Mouse (Mus musculus) heart, embryonic 14.5 days (tissue): ENCODE measurements around the gene Mpnd. TPM values are rescaled to one million over a fixed set of nuclear protein-coding genes. Genes with fewer than 3 reads are reported as not detected.

Source experiments
- ATAC-seq: fragments of 200-750 bp; cut with Nextera tagmentation; 2 replicates; pipeline ENCODE4 v1.8.0; 2017; ENCODE audit warnings: low read depth, moderate TSS enrichment; ENCODE audit not compliant: insufficient number of reproducible peaks, insufficient read depth, low FRiP score
- H3K27ac ChIP-seq, 2 experiments: fragments of 200-500 bp in 1 of 2; fragments of 300-500 bp in 1 of 2; sonication (generic) in 1 of 2; replicated peaks in 1 of 2; 2 replicates each; pipeline ENCODE4 v1.5.1; 2012 to 2014; ENCODE audit warnings: low read depth in 2 of 2, low read length in 2 of 2, control low read depth in 1 of 2, mild to moderate bottlenecking in 1 of 2, mixed read lengths in 1 of 2; ENCODE audit not compliant: control insufficient read depth in 1 of 2, insufficient read depth in 1 of 2
- H3K27me3 ChIP-seq: fragments of 300-500 bp; sonication (generic); 2 replicates; pipeline ENCODE4 v1.6.1; 2014; ENCODE audit warnings: mild to moderate bottlenecking, low read length, control low read depth; ENCODE audit not compliant: control insufficient read depth, insufficient read depth
- H3K36me3 ChIP-seq: fragments of 300-500 bp; sonication (generic); 2 replicates; pipeline ENCODE4 v1.6.1; 2014; ENCODE audit warnings: mild to moderate bottlenecking, control low read depth, low read length, mixed read lengths; ENCODE audit not compliant: control insufficient read depth, insufficient read depth
- H3K4me1 ChIP-seq, 2 experiments: fragments of 200-500 bp in 1 of 2; fragments of 300-500 bp in 1 of 2; sonication (generic) in 1 of 2; 2 replicates each; pipeline ENCODE4 v1.6.1; 2012 to 2014; ENCODE audit warnings: low read length in 2 of 2, control low read depth in 1 of 2, mixed read lengths in 1 of 2; ENCODE audit not compliant: control insufficient read depth in 2 of 2, insufficient read depth in 2 of 2
- H3K4me2 ChIP-seq: fragments of 300-500 bp; sonication (generic); 2 replicates; pipeline ENCODE4 v1.6.1; 2014; ENCODE audit warnings: mild to moderate bottlenecking, low read length
- H3K4me3 ChIP-seq, 2 experiments: fragments of 200-500 bp in 1 of 2; fragments of 300-500 bp in 1 of 2; sonication (generic) in 1 of 2; 2 replicates each; pipeline ENCODE4 v1.5.1; 2012 to 2014; ENCODE audit warnings: low read length in 2 of 2, mild to moderate bottlenecking in 2 of 2, control low read depth in 1 of 2, low read depth in 1 of 2, moderate library complexity in 1 of 2; ENCODE audit not compliant: control insufficient read depth in 1 of 2, insufficient read depth in 1 of 2
- H3K9ac ChIP-seq: fragments of 300-500 bp; sonication (generic); 2 replicates; pipeline ENCODE4 v1.6.1; 2014; ENCODE audit warnings: mild to moderate bottlenecking, low read length
- H3K9me3 ChIP-seq: fragments of 300-500 bp; sonication (generic); 2 replicates; pipeline ENCODE4 v1.6.1; 2016; ENCODE audit warnings: low read length, control low read depth; ENCODE audit not compliant: control insufficient read depth
- WGBS: fragments of 180-500 bp; shearing (Covaris S2); extraction: QIAGEN DNeasy Blood & Tissue Kit; methylation state at CpG from one replicate; pipeline ENCODE4 v1.1.7; 2014; 5-methylcytosine and 5-hydroxymethylcytosine counted together
- polyA plus RNA-seq: library from polyadenylated mRNA; unstranded; fragments of >200 nt; fragmentation: Nextera tagmentation; extraction: Ambion mirVana; gene quantifications from 2 replicates; pipeline ENCODE4 v1.2.1, GENCODE M21; 2014

Mpnd gene
- polyA plus RNA-seq, 1 experiment from 2014 or later: 84.4 TPM

DNA sequence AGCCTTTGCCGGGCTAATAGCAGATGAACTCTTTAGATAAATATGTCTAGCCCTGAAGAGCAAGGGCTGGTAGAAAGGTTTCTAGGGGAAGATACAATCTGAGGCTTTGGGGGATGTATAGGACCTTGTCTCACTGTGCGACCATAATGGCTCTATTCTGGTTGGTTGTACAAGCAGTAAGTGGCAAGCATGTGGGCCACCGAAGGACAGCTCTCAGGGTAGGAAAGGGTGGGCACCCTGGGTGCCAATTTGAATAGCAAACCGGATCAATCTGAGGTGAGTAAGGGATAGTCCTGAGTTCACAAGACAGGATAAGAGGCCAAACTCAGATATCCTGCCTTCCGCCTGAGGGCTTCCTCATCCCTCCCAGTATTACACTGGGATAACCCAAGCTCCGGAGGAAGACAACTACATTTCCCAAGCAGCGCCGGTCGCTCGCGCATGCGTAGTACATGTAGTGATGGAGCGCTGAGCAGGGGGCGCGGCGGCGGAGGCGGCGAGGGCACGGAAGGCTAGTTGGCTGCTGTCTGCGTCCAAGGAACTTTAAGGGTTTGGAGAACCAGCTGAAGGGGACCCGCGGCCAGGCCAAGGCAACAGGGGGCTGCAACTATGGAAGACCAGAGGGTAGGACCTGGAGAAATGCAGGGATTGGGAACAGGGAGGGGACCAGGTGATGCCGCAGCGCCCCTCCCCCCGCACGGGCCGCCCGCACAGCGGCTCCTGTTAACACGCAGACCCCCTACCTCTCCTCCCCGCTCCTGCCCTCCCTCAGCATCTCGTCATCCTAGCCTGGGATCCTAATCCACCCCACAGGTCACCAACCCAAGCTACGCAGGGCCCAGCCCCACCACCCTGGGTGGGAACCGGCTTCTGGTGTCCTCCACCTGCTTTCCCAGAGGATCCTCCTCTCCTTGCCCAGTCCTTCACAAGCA lies 19.2 kb upstream of the Mpnd start, which contains the start of gene Fsd1:
Gene Fsd1 (plus strand): TSS at position 480 of the 932 bp plus-strand sequence.
- no peak within 1 kb of the TSS for H3K27ac ChIP-seq
- peak within 1 kb of the TSS; percentile 60 for H3K4me2 ChIP-seq
- ATAC-seq: no peak
- WGBS: 11% methylated on average over 27 of the region's 35 CpGs
- peak within 1 kb of the TSS; percentile 35 to 37 for H3K4me3 ChIP-seq
- peaks cover 29% of the 10 kb centered on the region for H3K27me3 ChIP-seq
- H3K4me1 ChIP-seq: peaks cover 0 to 3% of the 10 kb centered on the region in 2 experiments; a peak in 2 of 4 replicates
- H3K36me3 ChIP-seq: no peaks in the 10 kb centered on the region
- 0 out of 2 replicates have a peak, but pooled peaks cover 2% of the 10 kb centered on the region for H3K9me3 ChIP-seq
- H3K9ac ChIP-seq: 0 out of 2 replicates have a peak within 1 kb of the TSS, but pooled peaks have one; percentile 39

DNA sequence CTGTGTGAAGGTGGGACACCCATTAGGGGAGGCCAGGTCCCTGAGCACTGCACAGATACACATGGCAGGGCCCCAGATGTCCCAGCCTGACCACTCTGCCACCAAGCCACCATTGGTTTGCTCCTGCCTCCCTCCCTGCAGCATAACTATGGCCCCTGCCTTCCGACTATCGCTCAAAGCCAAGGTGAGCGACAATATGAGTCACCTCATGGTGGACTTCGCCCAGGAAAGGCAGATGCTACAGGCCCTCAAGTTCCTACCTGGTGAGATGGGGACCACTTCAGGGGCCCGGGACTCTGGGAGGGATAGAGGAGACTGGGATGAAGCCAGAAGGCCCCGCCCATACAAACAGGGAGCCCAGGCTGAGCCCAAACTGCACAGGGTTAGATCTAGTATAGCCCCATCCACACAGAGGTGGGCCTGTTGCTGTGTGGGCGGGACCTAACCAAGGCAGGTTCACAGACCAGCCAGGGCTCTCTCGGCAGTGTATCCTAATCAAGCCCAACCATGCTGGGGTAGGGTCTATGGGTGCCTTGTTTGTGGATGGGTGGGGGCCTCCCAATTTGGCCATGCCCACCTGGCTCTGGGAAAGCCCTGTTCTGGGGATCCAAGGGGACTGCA lies 15.1 kb upstream of the Mpnd start:
- no peak overlapping the region for H3K4me3 ChIP-seq
- no peaks in the 10 kb centered on the region for H3K9me3 ChIP-seq
- no peak overlapping the region for H3K27ac ChIP-seq
- H3K4me2 ChIP-seq: no peak overlapping the region
- no peak overlapping the region for H3K9ac ChIP-seq
- no peak; the same call in 1 of the 2 replicates for ATAC-seq
- no peaks in the 10 kb centered on the region for H3K36me3 ChIP-seq
- peaks cover 24% of the 10 kb centered on the region for H3K27me3 ChIP-seq
- WGBS: 67% methylated on average over 8 of the region's 8 CpGs
- peaks cover 0 to 3% of the 10 kb centered on the region in 2 experiments; a peak in 2 of 4 replicates for H3K4me1 ChIP-seq

DNA sequence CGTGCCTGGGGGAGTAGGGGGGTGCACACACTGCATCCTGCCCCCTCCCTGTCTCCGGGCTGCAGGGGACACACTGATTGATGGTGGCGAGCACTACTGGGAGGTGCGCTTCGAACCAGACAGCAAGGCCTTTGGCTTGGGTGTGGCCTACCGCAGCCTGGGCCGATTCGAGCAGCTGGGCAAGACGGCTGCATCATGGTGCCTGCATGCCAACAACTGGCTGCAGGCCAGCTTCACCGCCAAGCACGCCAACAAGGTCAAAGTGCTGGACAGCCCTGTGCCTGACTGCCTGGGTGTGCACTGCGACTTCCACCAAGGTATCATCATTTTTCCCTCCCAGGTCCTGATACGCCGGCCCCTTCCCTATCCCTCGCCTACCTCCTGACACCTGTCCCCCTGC lies 9.5 kb upstream of the Mpnd start:
- Histone ChIP-seq H3K9me3 (no peaks in the 10 kb centered on the region), H3K27ac (no peak overlapping the region), H3K9ac (no peak overlapping the region), H3K27me3 (peaks cover 10% of the 10 kb centered on the region; the same call in 1 of the 2 replicates), H3K36me3 (no peaks in the 10 kb centered on the region), H3K4me2 (no peak overlapping the region), H3K4me3 (no peak overlapping the region), H3K4me1 (peaks cover 0 to 3% of the 10 kb centered on the region in 2 experiments; a peak in 1 of 4 replicates)
- WGBS: 85% methylated on average over 15 of the region's 15 CpGs
- no peak for ATAC-seq

DNA sequence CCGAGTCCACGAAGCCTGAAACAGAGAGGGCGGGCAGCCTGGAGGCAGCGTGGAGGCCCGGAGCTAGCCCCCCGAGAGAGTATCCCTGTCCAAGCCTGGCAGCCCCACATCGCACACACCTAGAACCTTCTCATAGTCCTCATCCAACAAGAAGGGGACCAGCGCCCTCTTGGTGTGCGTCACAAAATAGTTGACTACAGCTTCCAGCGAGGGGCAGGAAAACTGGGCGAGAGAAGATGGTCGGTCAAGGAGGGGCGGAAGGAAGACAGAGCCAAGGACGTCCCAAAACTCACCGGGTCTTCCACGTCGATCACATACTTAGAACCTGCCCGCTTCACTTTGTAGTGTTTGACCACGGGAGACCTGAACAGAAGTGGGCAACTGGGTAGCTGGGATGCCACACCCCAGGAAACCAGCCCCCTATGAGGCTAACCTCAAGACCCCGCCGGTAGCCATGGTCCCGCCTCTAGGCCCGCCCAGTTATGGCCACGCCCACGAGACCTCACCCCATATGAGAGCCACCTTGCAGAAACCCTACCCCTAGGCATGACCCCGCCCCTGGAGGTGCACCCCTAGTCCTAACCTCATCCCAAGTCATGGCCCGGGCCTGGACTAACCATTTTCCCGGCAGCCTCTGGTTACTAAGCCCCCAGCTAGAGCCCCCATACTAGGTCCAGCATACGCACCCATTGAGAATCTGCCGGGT lies 5.6 kb upstream of the Mpnd start:
- no peak for ATAC-seq
- Histone ChIP-seq H3K4me3 (0 out of 4 replicates have a peak overlapping the region, but pooled peaks of 1 of the 2 experiments have one; percentile 3), H3K9me3 (no peaks in the 10 kb centered on the region), H3K4me2 (peak overlapping the region; percentile 23), H3K27me3 (peaks cover 19% of the 10 kb centered on the region; the same call in 1 of the 2 replicates), H3K4me1 (peaks cover 0 to 3% of the 10 kb centered on the region in 2 experiments; a peak in 1 of 4 replicates), H3K9ac (no peak overlapping the region), H3K36me3 (no peaks in the 10 kb centered on the region), H3K27ac (no peak overlapping the region)
- WGBS: 11% methylated on average over 30 of the region's 30 CpGs

DNA sequence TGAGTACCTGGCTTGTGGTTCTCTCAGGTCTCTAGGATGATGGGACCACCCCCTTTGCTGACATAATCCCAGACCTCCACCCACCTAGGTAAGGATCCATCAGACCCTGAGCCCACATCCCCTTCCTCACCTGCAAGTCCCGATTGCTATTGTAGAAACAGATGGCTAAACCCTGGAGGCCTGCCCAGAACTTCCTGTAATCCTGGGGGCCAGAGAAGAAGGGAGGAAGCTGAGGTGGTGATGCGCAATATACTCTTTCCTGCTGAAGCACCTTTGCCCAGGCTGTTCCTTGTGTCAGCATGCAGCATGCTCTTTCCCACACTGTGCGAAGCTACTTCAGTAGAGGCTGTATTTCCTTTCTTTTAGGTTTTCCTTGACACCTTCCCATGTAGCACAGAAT lies 2.5 kb upstream of the Mpnd start:
- no peak overlapping the region for H3K27ac ChIP-seq
- peaks cover 19% of the 10 kb centered on the region; the same call in 1 of the 2 replicates for H3K27me3 ChIP-seq
- H3K9me3 ChIP-seq: no peaks in the 10 kb centered on the region
- no peak for ATAC-seq
- no peak overlapping the region for H3K9ac ChIP-seq
- no peak overlapping the region for H3K4me3 ChIP-seq
- H3K4me1 ChIP-seq: peaks cover 9 to 11% of the 10 kb centered on the region in 2 experiments; a peak in 3 of 4 replicates
- H3K4me2 ChIP-seq: no peak overlapping the region
- H3K36me3 ChIP-seq: no peaks in the 10 kb centered on the region
- 72% methylated on average over 3 of the region's 3 CpGs for WGBS

DNA sequence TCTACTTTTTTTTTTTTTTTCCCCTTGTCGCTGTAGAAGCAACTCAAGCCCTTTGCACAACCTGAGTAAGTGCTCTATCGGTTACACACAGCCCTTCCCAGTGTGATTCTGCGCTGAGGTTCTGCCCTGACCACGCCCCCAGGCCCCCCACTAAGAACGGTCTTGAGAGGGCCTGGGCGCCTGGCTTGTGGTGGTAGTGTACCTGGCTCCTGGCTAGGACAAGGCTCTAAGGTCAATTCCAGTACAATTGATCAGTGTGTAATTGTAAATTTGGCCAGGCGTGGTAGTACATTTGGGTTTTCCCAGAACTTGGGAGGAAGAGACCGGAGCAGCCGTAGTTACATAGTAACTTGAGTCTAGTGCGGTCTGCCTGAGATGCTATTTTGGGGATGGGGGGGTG lies 1.4 kb downstream of the Mpnd start:
- H3K4me3 ChIP-seq: no peak overlapping the region
- no peak overlapping the region for H3K4me2 ChIP-seq

More for the DNA sequence above, 1.4 kb downstream of the Mpnd start:
- 36% methylated on average over 10 of the region's 10 CpGs for WGBS
- H3K9ac ChIP-seq: no peak overlapping the region
- H3K9me3 ChIP-seq: no peaks in the 10 kb centered on the region
- peaks cover 14 to 21% of the 10 kb centered on the region in 2 experiments for H3K4me1 ChIP-seq
- peaks cover 9% of the 10 kb centered on the region for H3K36me3 ChIP-seq
- no peak for ATAC-seq
- H3K27ac ChIP-seq: no peak overlapping the region; a peak in 1 of 4 replicates
- peaks cover 4% of the 10 kb centered on the region; the same call in 1 of the 2 replicates for H3K27me3 ChIP-seq
